Mouse (Mus musculus): ENCODE results near the gene Dpf3.

Gene Dpf3

GRCm38 (mm10) chr12:83495961-83496282, 8.4 kb upstream of the Dpf3 start:
- no peak for DNase-seq

GRCm38 (mm10) chr12:83495248-83495960, 7.9 kb upstream of the Dpf3 start:
- DNase-seq: no peak

- no peak for DNase-seq
Observed at GRCm38 (mm10) chr12:83494196-83494595, 6.7 kb upstream of the Dpf3 start.

- no peak for DNase-seq
Observed at GRCm38 (mm10) chr12:83492808-83493207, 5.3 kb upstream of the Dpf3 start.

GRCm38 (mm10) chr12:83491609-83492008, 4.1 kb upstream of the Dpf3 start:
- no peak for DNase-seq

GRCm38 (mm10) chr12:83489748-83490147, 2.2 kb upstream of the Dpf3 start:
- DNase-seq: no peak

GRCm38 (mm10) chr12:83488211-83488941, 860 bp upstream of the Dpf3 start:
- peak; percentile 57 for DNase-seq

GRCm38 (mm10) chr12:83486671-83487461, 650 bp downstream of the Dpf3 start:
- peak; percentile 57 for DNase-seq

GRCm38 (mm10) chr12:83485911-83486670, 1.4 kb downstream of the Dpf3 start:
- peak; percentile 64 for DNase-seq

GRCm38 (mm10) chr12:83484855-83485745, 2.4 kb downstream of the Dpf3 start:
- peak; percentile 44 for DNase-seq

GRCm38 (mm10) chr12:83483653-83484052, 3.9 kb downstream of the Dpf3 start:
- no peak for DNase-seq

- DNase-seq: no peak
Observed at GRCm38 (mm10) chr12:83481439-83481838, 6.1 kb downstream of the Dpf3 start.

- no peak for DNase-seq
Observed at GRCm38 (mm10) chr12:83479818-83480401, 7.6 kb downstream of the Dpf3 start.

GRCm38 (mm10) chr12:83479140-83479539, 8.4 kb downstream of the Dpf3 start:
- no peak for DNase-seq

- DNase-seq: no peak
Observed at GRCm38 (mm10) chr12:83476277-83476676, 11.2 kb downstream of the Dpf3 start.

- DNase-seq: no peak
Observed at GRCm38 (mm10) chr12:83475419-83475818, 12.1 kb downstream of the Dpf3 start.

- DNase-seq: no peak
Observed at GRCm38 (mm10) chr12:83473987-83474600, 13.4 kb downstream of the Dpf3 start.

- no peak for DNase-seq
Observed at GRCm38 (mm10) chr12:83471760-83472159, 15.8 kb downstream of the Dpf3 start.

- no peak for DNase-seq
Observed at GRCm38 (mm10) chr12:83470085-83470484, 17.4 kb downstream of the Dpf3 start.

- DNase-seq: no peak
Observed at GRCm38 (mm10) chr12:83466508-83467430, 20.7 kb downstream of the Dpf3 start.
